8 mouse cellular contexts compared by ENCODE assay signal in genomic region chr15:37005793-37006474, GRCm38 (mm10). TPM values are rescaled to one million over a fixed set of nuclear protein-coding genes. Genes with fewer than 3 reads are reported as not detected.
DNase-seq lines count a peak whose midpoint lies in the region; ATAC-seq and TF ChIP-seq lines count a peak whose summit lies in the region.

No protein-coding gene starts in this region.

- H3K9me3 ChIP-seq in lung, postnatal 0 days (ENCODE audit: low read length) = no peaks in the 10 kb centered on the region
- no peaks in the 10 kb centered on the region for H3K9me3 ChIP-seq in limb, embryonic 12.5 days

- H3K27me3 ChIP-seq in lung, postnatal 0 days (replicated peaks; ENCODE audit: insufficient read depth, low read length) = no peaks in the 10 kb centered on the region
- no peaks in the 10 kb centered on the region for H3K27me3 ChIP-seq in limb, embryonic 12.5 days
- H3K27me3 ChIP-seq in splenic B cell, adult 2 months (ENCODE audit: control insufficient read depth, insufficient read depth, low read length, poor library complexity, severe bottlenecking) = no peaks in the 10 kb centered on the region

- DNase-seq in lung, postnatal 0 days (ENCODE audit: low spot score) = no peak
- DNase-seq in lung, postnatal 14 days = no peak
- DNase-seq in splenic B cell, adult 2 months (ENCODE audit: low read depth, low spot score) = peak; percentile 11
- no peak for DNase-seq in gastrocnemius, adult 8-10 months (ENCODE audit: low spot score in 2 of 2)
- DNase-seq in cerebellum, adult 9-10 months = no peak

- no peak for TF ChIP-seq EP300 in lung, postnatal 0 days (IDR thresholded peaks at IDR 0.05)

- TF ChIP-seq CTCF in lung, postnatal 0 days (IDR thresholded peaks at IDR 0.05) = no peak
- TF ChIP-seq CTCF in embryonic fibroblast, embryonic 13.5 days (IDR thresholded peaks at IDR 0.05; ENCODE audit: borderline replicate concordance, insufficient read depth, low read length) = no peak

- peak overlapping the region; percentile 99 for H3K9ac ChIP-seq in lung, postnatal 0 days (replicated peaks; ENCODE audit: low read depth)
- peak overlapping the region; percentile 99 for H3K9ac ChIP-seq in limb, embryonic 12.5 days (replicated peaks)

- TF ChIP-seq POLR2A in embryonic fibroblast, embryonic 13.5 days (IDR thresholded peaks at IDR 0.05; ENCODE audit: low read depth, low read length) = no peak

- peak overlapping the region; percentile 95 for H3K4me3 ChIP-seq in lung, postnatal 0 days (ENCODE audit: low read depth, low read length)
- peak overlapping the region; percentile 88 for H3K4me3 ChIP-seq in embryonic fibroblast, embryonic 13.5 days (ENCODE audit: insufficient read depth, low read length)
- peak overlapping the region; percentile 95 for H3K4me3 ChIP-seq in limb, embryonic 12.5 days (replicated peaks)

- no peaks in the 10 kb centered on the region for H3K36me3 ChIP-seq in lung, postnatal 0 days (ENCODE audit: insufficient read depth, low read length)
- peaks cover 39% of the 10 kb centered on the region for H3K36me3 ChIP-seq in limb, embryonic 12.5 days
- H3K36me3 ChIP-seq in splenic B cell, adult 2 months (ENCODE audit: control insufficient read depth, insufficient read depth, low read length, poor library complexity, severe bottlenecking) = peaks cover 9% of the 10 kb centered on the region; the same call in 1 of the 2 replicates

- H3K27ac ChIP-seq in lung, postnatal 0 days (ENCODE audit: low read length) = peak overlapping the region; percentile 99
- H3K27ac ChIP-seq in embryonic fibroblast, embryonic 13.5 days (ENCODE audit: insufficient read depth, low read length) = peak overlapping the region; percentile 84
- peak overlapping the region; percentile 96; the same call in 1 of the 2 replicates for H3K27ac ChIP-seq in limb, embryonic 12.5 days

- 30% methylated on average over 7 of the region's 7 CpGs for WGBS in lung, postnatal 0 days
- WGBS in limb, embryonic 12.5 days = 41% methylated on average over 7 of the region's 7 CpGs

- H3K4me1 ChIP-seq in lung, postnatal 0 days (ENCODE audit: insufficient read depth, low read depth, low read length) = peaks cover 7% of the 10 kb centered on the region; the same call in 1 of the 2 replicates
- H3K4me1 ChIP-seq in embryonic fibroblast, embryonic 13.5 days (ENCODE audit: control insufficient read depth, insufficient read depth, low read length) = 0 out of 2 replicates have a peak, but pooled peaks cover 4% of the 10 kb centered on the region
- H3K4me1 ChIP-seq in limb, embryonic 12.5 days (replicated peaks) = peaks cover 13% of the 10 kb centered on the region

- ATAC-seq in lung, postnatal 0 days = no peak
- no peak for ATAC-seq in limb, embryonic 12.5 days (ENCODE audit: insufficient number of reproducible peaks, insufficient read depth, low FRiP score, low TSS enrichment, low read depth)
- ATAC-seq in granulocyte monocyte progenitor cell, adult 5-6 weeks (replicated peaks; ENCODE audit: poor library complexity, severe bottlenecking) = no peak

- H3K4me2 ChIP-seq in lung, postnatal 0 days (replicated peaks; ENCODE audit: low read depth, low read length) = peak overlapping the region; percentile 76
- peak overlapping the region; percentile 69 for H3K4me2 ChIP-seq in limb, embryonic 12.5 days

RNA-seq across cellular contexts. Expression of gene Zfp706, which starts 1.6 kb away (rescaled TPM):
- polyA plus RNA-seq in lung, postnatal 0 days (2015; fragmentation: Nextera tagmentation; extraction: Ambion mirVana) = 428 and 445 TPM in 2 replicates
- polyA plus RNA-seq in embryonic fibroblast, embryonic 13.5 days (2011; ENCODE audit: insufficient read length, low read depth, missing spikeins) = 150 and 165 TPM in 2 replicates
- 444 and 475 TPM in 2 replicates for polyA plus RNA-seq in limb, embryonic 12.5 days (2016; fragmentation: Nextera tagmentation; extraction: Ambion mirVana)
- 276 TPM in 2 replicates for total RNA-seq in granulocyte monocyte progenitor cell, adult 5-6 weeks (2014; fragmentation: Nextera tagmentation)
- total RNA-seq in granulocyte monocyte progenitor cell, adult 5-6 weeks (2017) = 73.9 and 112 TPM in 2 replicates
- 100 to 1,000 TPM; 111 to 117 (median 113) TPM for total RNA-seq in gastrocnemius, adult 8-10 months (2022)
